Mouse (Mus musculus): ENCODE data around the gene Evi2a.

- TF ChIP-seq CTCF (IDR thresholded peaks at IDR 0.05; ENCODE audit: control insufficient read depth, insufficient read depth, low read length) (no peak), POLR2A (IDR thresholded peaks at IDR 0.05; ENCODE audit: borderline replicate concordance, control insufficient read depth, low read depth, low read length) (no peak)
These were observed 26.6 kb downstream of the Evi2a start, which contains the start of gene Omg for GRCm38 (mm10) chr11:79503845-79504244.

Measured in bone marrow, adult 2 months (tissue).